Mouse (Mus musculus) CH12.LX (cell line): ENCODE data around the gene Mief2.

Source experiments
- CHD1 ChIP-seq: IDR thresholded peaks from 2 replicates; pipeline ENCODE4 v1.6.1; 2012; ENCODE audit warnings: low read depth, low read length, improper control_type of control experiment, inconsistent platforms
- EP300 ChIP-seq: IDR thresholded peaks from 2 replicates; pipeline ENCODE4 v1.6.1; 2011; ENCODE audit warnings: low read length, improper control_type of control experiment
- POLR2A ChIP-seq: IDR thresholded peaks from 2 replicates; pipeline ENCODE4 v1.6.1; 2011; ENCODE audit warnings: low read depth, mild to moderate bottlenecking, improper control_type of control experiment, low read length

GRCm38 (mm10) chr11:60734206-60734605 lies 6.0 kb downstream of the Mief2 start:
- TF ChIP-seq EP300 (no peak), CHD1 (no peak), POLR2A (no peak)
